Mouse (Mus musculus): ENCODE measurements at regions not wholly inside any gene's neighbourhood (a gene's known extent, or its start where the extent isn't known, plus 50 kb on each side); places are given as distances from the start of the nearest gene placed in this dataset.

- no peak for DNase-seq (ENCODE audit: low spot score in 2 of 2)
Measured at GRCm38 (mm10) chr6:31995977-31996376, 54.1 kb upstream of the 1700012A03Rik start.

GRCm38 (mm10) chr6:31995249-31995648 lies 54.8 kb upstream of the 1700012A03Rik start:
- no peak for DNase-seq (ENCODE audit: low spot score in 2 of 2)

- no peak for DNase-seq (ENCODE audit: low spot score in 2 of 2)
Measured at GRCm38 (mm10) chr6:31985698-31986097, 64.3 kb upstream of the 1700012A03Rik start.

DNA sequence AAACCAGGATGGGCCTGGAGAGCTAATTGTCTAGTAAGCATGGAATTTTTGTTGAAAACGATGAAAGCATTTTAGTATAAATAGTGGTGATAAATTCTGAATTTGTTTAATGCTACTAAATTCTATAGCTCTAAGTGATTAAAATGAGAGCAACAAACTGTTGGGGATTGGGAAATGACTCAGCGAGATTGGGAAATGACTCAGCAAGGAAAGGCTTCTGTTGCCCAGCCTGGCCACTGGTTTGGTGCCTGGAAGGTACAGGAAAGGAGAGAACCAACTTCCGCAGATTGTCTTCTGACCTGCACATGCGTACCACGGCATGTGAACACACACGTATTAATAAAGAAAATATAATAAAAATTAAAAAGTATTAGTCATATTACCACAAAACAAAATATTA lies 73.3 kb upstream of the 1700012A03Rik start:
- DNase-seq (ENCODE audit: low spot score in 2 of 2): no peak

DNA sequence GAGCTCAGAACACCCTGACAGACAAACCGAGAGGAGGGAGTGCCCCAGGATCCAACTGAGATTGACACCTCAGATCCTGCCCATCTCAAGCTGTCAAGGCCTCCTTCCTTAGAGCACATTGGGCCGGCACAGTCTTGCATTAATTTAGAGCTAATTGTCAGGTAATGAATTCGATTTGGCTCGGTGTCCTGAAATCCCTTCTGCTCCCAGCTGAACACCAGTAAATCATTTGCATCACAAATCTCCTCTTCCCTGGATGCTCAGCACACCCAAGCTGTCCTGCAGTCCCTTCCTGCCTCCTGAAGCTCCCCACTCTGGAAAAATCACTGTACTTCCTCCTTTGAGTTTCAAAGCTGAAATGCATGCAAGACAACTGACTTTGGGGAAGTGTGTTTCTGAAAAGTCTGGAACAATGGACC lies 102.0 kb upstream of the 1700012A03Rik start:
- DNase-seq (ENCODE audit: low spot score in 2 of 2): no peak

DNA sequence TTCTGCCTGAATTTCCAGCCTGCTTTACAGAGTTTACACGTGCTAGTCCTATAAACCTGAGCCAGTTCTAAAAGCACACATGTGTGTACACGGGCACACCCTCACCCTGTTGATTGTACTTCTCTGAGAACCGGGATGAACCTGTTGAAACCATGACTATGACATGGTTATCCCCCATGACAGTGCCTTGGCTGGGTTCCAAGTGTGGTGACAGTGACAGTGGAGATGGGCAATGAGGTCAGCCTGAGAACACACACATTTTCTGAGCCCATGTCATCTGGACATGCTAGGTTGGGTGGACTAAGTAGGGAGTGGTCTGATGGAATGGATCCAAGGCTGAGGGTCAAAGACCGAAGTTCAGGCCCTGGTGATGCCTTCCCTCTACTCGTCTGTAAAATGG lies 103.5 kb upstream of the 1700012A03Rik start:
- DNase-seq (ENCODE audit: low spot score in 2 of 2): no peak

DNA sequence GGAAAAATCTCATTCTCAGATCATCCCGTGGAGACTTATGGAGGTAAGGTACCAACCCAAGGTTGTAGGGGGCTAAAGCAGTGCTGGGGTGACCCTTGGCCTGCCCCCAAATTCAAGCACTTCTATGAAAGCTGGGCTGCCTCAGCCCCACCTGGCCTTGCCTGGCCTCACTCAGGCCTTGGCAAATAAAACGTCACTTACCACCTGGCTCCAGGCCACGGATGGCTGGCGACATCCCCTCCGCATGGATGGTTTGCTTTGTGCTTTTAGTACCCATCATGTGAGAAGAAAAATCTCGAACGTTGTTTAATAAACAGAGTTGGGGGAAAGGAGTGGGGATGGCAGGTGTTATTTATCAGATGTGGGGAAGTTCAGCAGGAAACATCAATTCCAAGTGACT lies 104.7 kb upstream of the 1700012A03Rik start:
- no peak for DNase-seq (ENCODE audit: low spot score in 2 of 2)

DNA sequence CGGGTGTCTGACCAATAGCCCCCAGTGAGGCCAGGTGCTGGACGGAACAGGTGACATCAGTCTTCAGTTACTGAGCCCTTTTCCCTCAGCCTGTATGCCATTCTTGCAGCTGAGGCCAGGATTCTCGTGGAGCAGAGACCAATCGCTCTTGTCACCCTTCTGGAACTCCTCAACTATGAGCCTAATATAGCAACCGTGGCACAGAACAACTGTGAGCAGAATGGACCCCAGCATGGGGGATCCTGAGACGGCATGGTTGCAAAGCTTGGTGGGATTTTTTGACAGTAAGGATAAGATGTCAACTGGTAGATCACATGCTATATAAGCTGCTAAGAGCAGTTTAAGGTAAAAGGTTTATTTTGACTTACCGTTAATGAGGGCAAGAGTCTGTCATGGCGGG lies 105.5 kb upstream of the 1700012A03Rik start:
- no peak for DNase-seq (ENCODE audit: low spot score in 2 of 2)

GRCm38 (mm10) chr6:31942696-31943095 lies 107.3 kb upstream of the 1700012A03Rik start:
- no peak for DNase-seq (ENCODE audit: low spot score in 2 of 2)

- DNase-seq (ENCODE audit: low spot score in 2 of 2): peak; percentile 74 to 88
Measured at GRCm38 (mm10) chr6:31938216-31938814, 111.7 kb upstream of the 1700012A03Rik start.

DNA sequence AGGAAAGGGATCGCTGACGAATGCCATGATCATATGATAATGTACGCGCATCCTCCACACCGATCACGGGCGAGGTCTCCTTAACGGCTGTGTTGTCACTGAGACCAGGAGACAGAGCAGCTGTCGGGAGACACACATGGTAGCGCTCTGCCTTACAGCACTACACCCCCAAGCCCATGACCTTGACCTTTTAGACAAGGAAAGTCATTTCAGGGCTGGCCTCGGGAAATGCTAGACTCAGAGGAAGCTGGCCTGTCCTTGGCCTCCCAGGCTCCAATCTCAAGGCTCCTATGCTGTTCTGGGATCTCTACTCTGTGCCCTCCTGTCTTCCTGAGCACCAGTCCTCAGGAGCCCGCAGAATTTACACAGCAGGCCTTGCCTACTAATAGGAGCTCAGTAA lies 112.9 kb upstream of the 1700012A03Rik start:
- no peak for DNase-seq (ENCODE audit: low spot score in 2 of 2)

DNA sequence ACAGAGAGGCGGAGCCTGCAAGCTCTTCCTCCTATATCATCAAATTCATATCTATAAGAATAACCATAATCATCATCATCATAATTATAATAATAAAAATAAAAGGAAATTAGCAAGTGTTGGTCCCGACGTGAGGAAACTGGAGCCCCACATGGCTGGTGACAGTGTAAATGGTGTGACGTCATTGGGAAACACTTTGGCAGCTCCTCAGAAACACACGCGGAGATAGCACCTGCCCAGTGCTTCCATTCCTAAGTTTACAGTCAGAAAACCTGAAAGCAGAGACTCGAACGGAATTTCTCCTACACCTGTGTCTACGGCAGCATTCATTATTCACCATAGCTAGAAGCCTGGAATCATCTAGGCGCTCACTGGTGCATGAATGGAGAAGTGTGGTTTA lies 115.2 kb upstream of the 1700012A03Rik start:
- no peak for DNase-seq (ENCODE audit: low spot score in 2 of 2)

- no peak for DNase-seq (ENCODE audit: low spot score in 2 of 2)
Measured at GRCm38 (mm10) chr6:31933956-31934355, 116.1 kb upstream of the 1700012A03Rik start.

GRCm38 (mm10) chr6:31933364-31933763 lies 116.7 kb upstream of the 1700012A03Rik start:
- DNase-seq (ENCODE audit: low spot score in 2 of 2): no peak

DNA sequence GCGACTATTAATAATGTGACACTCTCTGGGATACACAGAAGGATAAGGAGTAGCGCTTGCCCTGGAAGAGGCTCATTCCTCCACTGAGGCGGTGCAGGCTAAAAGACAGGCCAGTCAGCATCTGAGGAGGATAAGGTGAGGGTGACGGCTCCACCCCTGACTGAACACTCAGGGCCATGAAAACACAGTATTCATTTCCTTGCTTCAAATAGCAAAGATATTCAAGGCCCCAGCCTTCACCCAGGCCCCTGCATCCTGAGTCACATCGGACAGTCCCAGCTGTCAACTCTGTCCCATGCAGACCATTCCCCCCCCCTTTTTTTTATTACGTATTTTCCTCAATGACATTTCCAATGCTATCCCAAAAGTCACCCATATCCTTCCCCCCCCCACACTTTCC lies 118.9 kb upstream of the 1700012A03Rik start:
- no peak for DNase-seq (ENCODE audit: low spot score in 2 of 2)

GRCm38 (mm10) chr6:31929165-31929564 lies 120.9 kb upstream of the 1700012A03Rik start:
- DNase-seq (ENCODE audit: low spot score in 2 of 2): no peak

DNA sequence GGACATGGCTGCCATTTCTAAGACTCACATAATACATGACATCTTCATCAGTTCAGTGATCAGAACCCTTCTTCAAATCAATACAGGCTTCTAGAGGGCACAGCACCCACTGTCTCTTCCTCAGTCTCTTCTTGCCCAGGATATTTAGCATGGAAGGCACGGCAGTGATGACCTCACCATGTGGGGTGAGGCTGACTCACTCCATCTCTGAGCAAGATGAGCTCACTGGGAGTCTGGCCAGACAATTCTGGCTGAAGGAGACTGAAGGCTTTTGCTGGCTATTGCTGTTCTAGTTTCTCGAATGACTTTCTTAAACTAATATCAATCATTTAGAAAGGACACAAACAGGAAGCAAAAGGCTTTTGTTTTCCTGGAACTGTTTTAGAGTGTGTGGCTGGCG lies 122.9 kb upstream of the 1700012A03Rik start:
- no peak for DNase-seq (ENCODE audit: low spot score in 2 of 2)

- no peak for DNase-seq (ENCODE audit: low spot score in 2 of 2)
Measured at GRCm38 (mm10) chr6:31924669-31925046, 125.4 kb upstream of the 1700012A03Rik start.

GRCm38 (mm10) chr6:31923951-31924668 lies 125.9 kb upstream of the 1700012A03Rik start:
- no peak for DNase-seq (ENCODE audit: low spot score in 2 of 2)

DNA sequence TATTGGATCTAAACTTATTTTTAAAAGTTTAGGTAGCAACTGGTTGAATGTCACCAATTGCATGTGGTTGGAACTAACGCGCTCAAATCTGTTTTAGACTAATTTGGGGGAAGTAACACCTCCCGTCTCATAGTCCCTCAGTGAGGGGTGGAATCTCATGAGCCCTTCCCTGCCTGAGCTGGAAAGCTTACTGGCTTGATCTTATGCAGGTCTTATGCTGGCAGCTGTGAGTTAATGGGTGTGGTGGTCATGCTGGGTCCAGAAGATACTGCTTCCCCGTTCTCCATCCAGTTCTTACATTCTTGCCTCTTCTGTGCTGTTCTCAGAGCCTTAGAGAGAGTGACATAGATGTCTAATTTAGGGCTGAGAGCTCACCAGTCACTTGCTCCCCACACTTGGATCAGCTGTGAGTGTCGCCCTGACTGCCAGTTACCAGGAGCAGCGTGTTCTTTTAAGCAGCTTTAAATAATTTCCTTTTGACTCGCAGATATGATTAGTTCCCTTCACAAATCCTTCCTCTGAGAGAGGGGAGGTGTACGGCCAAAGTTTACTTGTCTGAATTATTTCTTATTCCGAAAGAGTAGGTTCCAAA lies 128.4 kb upstream of the 1700012A03Rik start:
- DNase-seq (ENCODE audit: low spot score in 2 of 2): no peak

DNA sequence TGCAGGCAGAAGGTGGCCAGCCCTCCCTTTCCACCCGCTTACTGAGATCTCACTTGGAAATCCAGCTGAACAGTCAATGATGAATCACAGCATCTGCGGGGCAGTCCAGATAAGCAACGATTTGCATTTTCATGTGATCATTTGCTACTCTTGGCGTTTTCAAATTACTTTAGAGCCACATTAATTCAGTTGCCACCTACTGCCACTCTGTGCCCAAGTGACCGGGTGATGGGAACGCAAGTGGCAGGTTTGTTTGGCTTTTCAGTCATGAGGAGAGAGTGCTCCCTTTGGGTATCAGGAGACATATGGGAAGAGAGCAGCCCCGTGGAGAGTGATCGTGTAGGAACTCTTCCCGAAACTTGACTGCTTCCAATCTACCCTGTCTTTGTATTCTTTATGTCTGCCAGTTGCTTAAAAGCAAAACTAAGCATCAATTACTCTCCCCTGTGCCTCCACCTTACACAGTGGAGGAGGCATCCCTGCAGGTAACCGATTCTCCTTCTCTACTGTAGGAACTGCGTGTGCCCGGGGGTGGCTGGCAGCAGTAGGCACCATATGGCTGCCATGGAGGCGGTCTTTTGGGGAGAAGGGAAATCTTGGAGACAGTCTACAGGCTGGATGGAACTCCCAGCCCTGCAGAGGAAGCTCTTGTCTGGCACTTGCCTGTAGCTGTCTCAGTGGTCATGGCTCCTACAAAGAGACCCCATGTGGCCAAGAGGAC lies 132.5 kb upstream of the 1700012A03Rik start:
- DNase-seq (ENCODE audit: low spot score in 2 of 2): peak in 1 of 2 experiments; percentile 52

DNA sequence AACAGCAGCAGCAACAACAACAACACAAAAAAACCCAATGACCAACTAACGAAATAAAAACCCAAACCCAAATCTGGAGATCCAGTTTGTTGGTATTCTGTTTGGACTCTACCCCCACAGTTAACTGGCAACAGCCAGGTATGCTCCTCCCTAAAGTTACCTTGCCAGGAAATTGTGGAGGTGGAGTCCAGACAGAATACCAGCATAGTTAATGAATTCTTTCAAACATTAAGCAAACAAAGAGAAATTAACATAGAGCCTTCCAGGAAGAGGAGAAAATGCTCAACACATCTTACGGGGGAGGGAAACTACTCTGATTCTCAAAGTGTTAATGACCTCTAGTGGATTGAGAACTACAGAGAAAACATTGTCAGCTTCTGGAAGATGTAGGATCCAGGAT lies 148.3 kb upstream of the 1700012A03Rik start:
- no peak for DNase-seq (ENCODE audit: low spot score in 2 of 2)

GRCm38 (mm10) chr6:31899055-31899454 lies 151.0 kb upstream of the 1700012A03Rik start:
- DNase-seq (ENCODE audit: low spot score in 2 of 2): no peak

Measured in frontal cortex, postnatal 10 days (tissue).